Mouse (Mus musculus) left cerebral cortex, postnatal 4 days (tissue): ENCODE measurements around the gene Dgki. TPM values are rescaled to one million over a fixed set of nuclear protein-coding genes. Genes with fewer than 3 reads are reported as not detected.

ENCODE experiments used
- DNase-seq: peaks from one replicate; pipeline ENCODE4 v3.0.0-alpha.2; 2022
- intact Hi-C: fragments of 180-260 bp; cut with DNase I; formaldehyde crosslinking; loops from one replicate; pipeline ENCODE4 v1.15.1; 2025
- total RNA-seq, 2 experiments: library from RNA; stranded (reverse); gene quantifications; 2 replicates each; pipeline ENCODE4 v1.2.3; 2021

Dgki gene
- total RNA-seq, 2 experiments from 2014 or later, result 49.4 to 53.8 TPM

DNA sequence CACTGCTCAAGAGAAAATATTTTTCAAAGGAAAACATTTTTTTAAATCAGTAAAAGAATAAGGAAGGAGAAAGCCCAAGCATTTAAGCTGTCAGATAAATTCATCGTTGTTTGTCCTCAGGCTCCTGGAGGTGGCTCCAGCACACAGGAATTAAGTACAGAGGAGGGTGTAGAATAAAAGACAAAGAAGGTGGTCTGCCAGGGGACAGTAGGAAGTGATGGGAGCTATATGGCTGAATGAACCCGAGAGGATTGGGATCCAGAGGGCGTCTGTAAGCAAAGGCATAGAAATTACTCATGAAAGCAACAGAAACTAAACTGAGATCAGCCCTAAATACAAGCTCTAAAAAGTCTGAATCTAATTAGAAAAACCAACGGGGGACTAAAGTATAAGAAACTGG, 418.7 kb downstream of the Dgki start:
- intact Hi-C loops, result no loop called here
- DNase-seq, result no peak

DNA sequence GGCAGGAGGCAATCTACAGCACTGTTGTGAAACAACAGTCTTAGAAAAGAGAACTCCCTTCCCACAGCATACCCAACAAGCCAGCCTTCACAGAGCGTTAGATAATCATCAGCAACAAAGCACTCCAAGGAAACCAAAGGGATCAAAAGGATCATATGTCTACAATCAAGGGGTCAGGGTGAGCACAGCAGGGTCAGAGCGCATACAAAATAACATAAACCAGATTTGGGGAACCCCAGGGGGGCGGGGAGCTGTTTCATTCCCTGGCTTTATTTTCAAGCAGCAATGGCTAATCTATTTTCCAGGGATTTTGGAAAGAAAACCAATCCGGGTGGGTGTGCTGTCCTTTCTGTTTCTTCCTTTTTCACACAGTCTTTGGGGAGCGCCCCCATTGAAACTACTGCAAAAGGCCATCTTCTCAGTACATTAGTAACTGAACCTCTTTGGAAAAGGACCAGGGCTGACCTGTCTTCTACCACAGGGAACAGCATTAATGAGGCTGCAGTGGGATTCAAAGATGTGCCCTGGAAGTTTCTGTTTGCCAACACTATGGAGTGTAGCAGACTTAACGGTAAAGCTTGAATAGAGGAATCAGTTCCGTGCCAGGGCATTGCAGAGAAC, 419.2 kb downstream of the Dgki start:
- intact Hi-C loops, result no loop called here
- peak; percentile 26 for DNase-seq

- intact Hi-C loops, result no loop called here
These were observed 422.6 kb downstream of the Dgki start for GRCm38 (mm10) chr6:36877399-36877798.

DNA sequence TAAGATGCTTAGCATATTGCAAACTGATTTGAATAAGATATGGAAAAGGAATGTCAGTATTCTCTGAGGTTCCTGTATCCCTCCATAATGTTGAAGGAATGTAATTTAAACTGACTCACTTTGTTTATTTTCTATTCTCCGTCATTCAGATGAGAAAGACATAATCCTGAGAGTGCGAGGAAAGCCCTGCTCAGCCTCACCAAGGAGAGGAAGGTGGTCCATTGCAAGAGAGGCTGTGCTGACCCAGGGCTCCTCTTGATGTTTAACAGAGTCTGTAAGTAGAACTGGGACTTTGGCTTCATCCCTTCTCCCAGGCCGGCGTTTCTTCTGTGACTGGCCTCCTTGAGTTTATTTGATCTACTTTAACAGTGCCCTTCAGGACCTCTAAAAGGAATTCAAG, 423.6 kb downstream of the Dgki start:
- intact Hi-C loops, result no loop called here
- no peak for DNase-seq

More at GRCm38 (mm10) chr6:36877399-36877798, 422.6 kb downstream of the Dgki start:
- no peak for DNase-seq

DNA sequence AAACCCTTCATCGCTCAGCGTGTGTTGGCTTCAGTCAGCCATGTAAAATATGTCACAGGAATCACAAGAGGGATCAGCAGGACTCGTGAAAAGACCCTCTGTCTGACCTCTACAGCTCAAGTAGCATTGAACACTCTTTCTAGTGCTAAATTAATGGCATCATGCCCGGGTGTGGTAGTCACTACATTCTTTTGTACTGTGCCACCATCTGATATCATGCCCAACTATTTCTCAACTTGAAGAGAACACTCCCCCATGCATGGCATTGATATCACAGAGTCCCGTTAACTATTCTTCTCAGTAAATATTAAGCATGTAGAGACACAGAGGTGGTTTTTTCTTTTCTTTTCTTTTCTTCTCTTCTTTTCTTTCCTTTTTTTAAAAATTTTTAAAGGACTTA, 424.1 kb downstream of the Dgki start:
- intact Hi-C loops, result no loop called here
- DNase-seq, result no peak

- intact Hi-C loops, result no loop called here
- DNase-seq, result no peak
These were observed 427.1 kb downstream of the Dgki start for GRCm38 (mm10) chr6:36872876-36873275.

DNA sequence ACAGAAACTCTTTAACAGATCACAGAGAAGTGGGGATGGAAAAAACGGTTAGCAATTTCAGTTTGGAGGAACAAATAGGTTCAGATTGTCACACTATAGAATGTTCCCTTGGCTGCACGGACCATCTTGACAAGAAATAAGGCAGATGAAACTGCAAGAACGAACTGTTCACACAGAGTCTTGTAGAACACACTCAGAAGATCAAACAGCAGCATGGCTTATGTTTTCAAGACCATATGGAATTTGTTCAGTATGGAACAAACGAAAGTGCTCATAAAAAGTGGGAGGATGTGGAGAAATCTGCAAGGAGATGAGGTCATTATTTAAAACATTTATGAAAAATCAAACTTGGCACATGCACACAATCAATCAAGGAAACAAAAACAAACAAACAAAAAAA, 431.8 kb downstream of the Dgki start:
- DNase-seq, result no peak
- intact Hi-C loops, result no loop called here

- intact Hi-C loops, result no loop called here
- peak; percentile 33 for DNase-seq
These were observed 441.5 kb downstream of the Dgki start for GRCm38 (mm10) chr6:36858258-36859041.

- peak; percentile 27 for DNase-seq
- intact Hi-C loops, result no loop called here
These were observed 442.2 kb downstream of the Dgki start for GRCm38 (mm10) chr6:36857627-36858257.

DNA sequence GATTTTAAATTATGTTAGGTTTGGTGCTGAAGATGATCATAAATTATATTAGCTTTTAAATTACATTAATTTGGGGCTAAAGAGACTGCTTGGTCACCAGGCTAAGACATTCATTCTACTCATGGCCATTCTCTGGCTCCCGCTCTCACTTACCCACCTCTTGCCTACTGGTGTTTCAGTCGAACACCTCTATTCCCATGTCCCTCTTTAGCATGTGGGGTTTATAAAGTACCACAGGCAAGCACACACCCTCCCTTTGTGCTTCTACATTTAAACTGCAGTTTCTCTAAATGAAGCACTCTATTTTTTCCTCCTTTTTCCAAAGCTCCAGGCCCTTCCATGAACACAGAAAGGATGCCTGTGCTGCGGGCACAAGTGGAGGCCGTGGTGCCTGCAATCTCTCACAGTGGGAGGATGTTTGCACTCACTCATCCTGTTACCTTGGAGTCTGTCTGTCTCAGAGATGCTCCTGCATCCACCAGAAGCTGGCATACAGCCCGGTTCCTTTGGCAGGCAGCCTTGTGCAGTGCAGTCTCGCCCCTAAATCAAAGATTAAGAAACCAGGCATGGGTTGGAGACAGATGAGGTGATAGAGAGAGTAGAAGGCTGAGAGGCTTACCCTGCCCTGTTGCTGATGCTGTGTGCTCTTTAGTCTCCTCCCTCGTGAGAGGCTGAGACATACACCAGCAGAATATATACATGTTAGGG, 449.4 kb downstream of the Dgki start:
- intact Hi-C loops, result no loop called here
- peak; percentile 96 for DNase-seq

- peak; percentile 53 for DNase-seq
- intact Hi-C loops, result no loop called here
These were observed 454.7 kb downstream of the Dgki start for GRCm38 (mm10) chr6:36845288-36845687.

GRCm38 (mm10) chr6:36844258-36844657, 455.7 kb downstream of the Dgki start:
- DNase-seq, result peak; percentile 59

DNA sequence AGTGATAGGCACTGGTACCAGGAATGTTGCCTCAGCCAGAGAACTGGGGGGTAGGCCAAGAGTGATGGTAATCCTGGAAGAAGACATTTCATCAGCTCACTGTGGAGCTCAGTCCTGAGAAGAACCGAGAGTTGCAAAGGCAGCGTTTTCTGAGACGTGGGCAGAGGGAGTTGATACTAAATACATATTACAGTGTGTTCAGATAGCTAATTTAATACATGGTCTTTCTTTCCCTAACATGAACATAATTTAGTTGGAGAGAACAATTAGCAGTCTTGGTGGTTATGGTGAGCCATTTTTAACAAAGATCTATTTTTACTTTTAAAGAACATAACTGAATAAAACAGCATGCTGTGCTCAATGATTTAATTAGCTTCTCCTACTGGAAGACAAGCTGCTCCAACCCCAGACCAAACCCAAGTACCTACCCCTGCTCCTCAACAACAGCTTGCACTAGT, 456.9 kb downstream of the Dgki start:
- DNase-seq, result no peak
- intact Hi-C loops, result no loop called here

More at GRCm38 (mm10) chr6:36844258-36844657, 455.7 kb downstream of the Dgki start:
- intact Hi-C loops, result no loop called here

GRCm38 (mm10) chr6:36842101-36842922, 457.7 kb downstream of the Dgki start:
- intact Hi-C loops, result no loop called here
- DNase-seq, result no peak

DNA sequence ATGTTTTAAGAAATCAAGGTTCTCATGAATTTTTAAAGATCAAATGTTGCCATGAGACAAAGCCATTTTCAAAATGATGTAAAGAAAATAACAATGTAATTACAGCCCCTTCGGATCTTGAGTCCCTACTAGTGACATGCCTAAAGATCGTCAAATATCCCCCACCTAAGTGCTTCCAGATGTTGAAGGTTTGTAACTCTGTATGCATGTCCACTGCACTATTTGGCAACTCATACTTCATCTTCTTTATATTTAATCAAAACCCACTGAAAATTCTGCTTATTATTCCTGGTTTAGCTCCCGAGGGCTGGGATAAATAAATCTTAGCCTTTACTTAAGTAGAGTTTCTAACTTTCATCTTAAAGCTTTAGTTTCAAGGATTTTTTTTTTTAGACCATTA, 458.3 kb downstream of the Dgki start:
- no peak for DNase-seq
- intact Hi-C loops, result no loop called here

GRCm38 (mm10) chr6:36841174-36841573, 458.8 kb downstream of the Dgki start:
- no peak for DNase-seq
- intact Hi-C loops, result no loop called here

- no peak for DNase-seq
- intact Hi-C loops, result no loop called here
These were observed 461.2 kb downstream of the Dgki start for GRCm38 (mm10) chr6:36838747-36839146.

GRCm38 (mm10) chr6:36835351-36835750, 464.6 kb downstream of the Dgki start:
- no peak for DNase-seq
- intact Hi-C loops, result no loop called here

GRCm38 (mm10) chr6:36834695-36835265, 465.2 kb downstream of the Dgki start:
- intact Hi-C loops, result no loop called here
- no peak for DNase-seq

- intact Hi-C loops, result no loop called here
- DNase-seq, result no peak
These were observed 467.3 kb downstream of the Dgki start for GRCm38 (mm10) chr6:36832681-36833080.
